Mouse (Mus musculus): ENCODE measurements around the gene Bicdl1. TPM values are rescaled to one million over a fixed set of nuclear protein-coding genes. Genes with fewer than 3 reads are reported as not detected.

Bicdl1 gene
- polyA plus RNA-seq, 1 experiment from 2014 or later: 16.8 TPM

- H3K36me3 ChIP-seq (ENCODE audit: control insufficient read depth, insufficient read depth, low read length): peaks cover 60% of the 10 kb centered on the region
- H3K4me1 ChIP-seq (replicated peaks; ENCODE audit: control insufficient read depth, insufficient read depth): no peaks in the 10 kb centered on the region
- H3K27ac ChIP-seq (replicated peaks): no peak overlapping the region
- DNase-seq (ENCODE audit: low spot score): peak; percentile 75
- TF ChIP-seq CTCF (IDR thresholded peaks at IDR 0.05; ENCODE audit: low read depth) (peak; percentile 73), EP300 (optimal IDR thresholded peaks at IDR 0.05) (no peak)
- no peak overlapping the region for H3K4me3 ChIP-seq (ENCODE audit: low read depth, low read length)
- ATAC-seq (ENCODE audit: low FRiP score, low TSS enrichment): peak; percentile 31
- 78% methylated on average over 7 of the region's 7 CpGs for WGBS
- H3K27me3 ChIP-seq (ENCODE audit: control insufficient read depth, insufficient read depth, low read length): no peaks in the 10 kb centered on the region
- no peak overlapping the region for H3K4me2 ChIP-seq (replicated peaks; ENCODE audit: low read depth)
- H3K9me3 ChIP-seq (ENCODE audit: control insufficient read depth, low read length): no peaks in the 10 kb centered on the region
- no peak overlapping the region for H3K9ac ChIP-seq (ENCODE audit: low read length)
These were observed 116.5 kb downstream of the Bicdl1 start for GRCm38 (mm10) chr5:115614948-115615347.

GRCm38 (mm10) chr5:115613332-115613731, 118.1 kb downstream of the Bicdl1 start:
- H3K4me2 ChIP-seq (replicated peaks; ENCODE audit: low read depth): no peak overlapping the region
- H3K27me3 ChIP-seq (ENCODE audit: control insufficient read depth, insufficient read depth, low read length): no peaks in the 10 kb centered on the region
- WGBS: 92% methylated on average over 9 of the region's 9 CpGs
- H3K27ac ChIP-seq (replicated peaks): no peak overlapping the region
- H3K9me3 ChIP-seq (ENCODE audit: control insufficient read depth, low read length): no peaks in the 10 kb centered on the region
- peaks cover 64% of the 10 kb centered on the region for H3K36me3 ChIP-seq (ENCODE audit: control insufficient read depth, insufficient read depth, low read length)
- DNase-seq (ENCODE audit: low spot score) (no peak), ATAC-seq (ENCODE audit: low FRiP score, low TSS enrichment) (no peak)
- TF ChIP-seq CTCF (IDR thresholded peaks at IDR 0.05; ENCODE audit: low read depth) (no peak), EP300 (optimal IDR thresholded peaks at IDR 0.05) (no peak)
- H3K4me1 ChIP-seq (replicated peaks; ENCODE audit: control insufficient read depth, insufficient read depth): no peaks in the 10 kb centered on the region
- H3K9ac ChIP-seq (ENCODE audit: low read length): no peak overlapping the region
- H3K4me3 ChIP-seq (ENCODE audit: low read depth, low read length): no peak overlapping the region

- H3K9ac ChIP-seq (ENCODE audit: low read length): no peak overlapping the region
- no peak for ATAC-seq (ENCODE audit: low FRiP score, low TSS enrichment)
- 89% methylated on average over 11 of the region's 11 CpGs for WGBS
These were observed 119.9 kb downstream of the Bicdl1 start for GRCm38 (mm10) chr5:115611566-115611965.

GRCm38 (mm10) chr5:115603561-115603960, 127.9 kb downstream of the Bicdl1 start:
- ATAC-seq (ENCODE audit: low FRiP score, low TSS enrichment) (no peak), DNase-seq (ENCODE audit: low spot score) (no peak)
- no peak for TF ChIP-seq CTCF (IDR thresholded peaks at IDR 0.05; ENCODE audit: low read depth)
- TF ChIP-seq EP300 (optimal IDR thresholded peaks at IDR 0.05): no peak
- 92% methylated on average over 6 of the region's 6 CpGs for WGBS
- Histone ChIP-seq H3K27ac (replicated peaks) (no peak overlapping the region), H3K4me2 (replicated peaks; ENCODE audit: low read depth) (no peak overlapping the region), H3K9me3 (ENCODE audit: control insufficient read depth, low read length) (no peaks in the 10 kb centered on the region), H3K4me1 (replicated peaks; ENCODE audit: control insufficient read depth, insufficient read depth) (no peaks in the 10 kb centered on the region), H3K36me3 (ENCODE audit: control insufficient read depth, insufficient read depth, low read length) (peaks cover 40% of the 10 kb centered on the region), H3K4me3 (ENCODE audit: low read depth, low read length) (no peak overlapping the region), H3K9ac (ENCODE audit: low read length) (no peak overlapping the region), H3K27me3 (ENCODE audit: control insufficient read depth, insufficient read depth, low read length) (no peaks in the 10 kb centered on the region)

More at GRCm38 (mm10) chr5:115611566-115611965, 119.9 kb downstream of the Bicdl1 start:
- Histone ChIP-seq H3K27me3 (ENCODE audit: control insufficient read depth, insufficient read depth, low read length) (no peaks in the 10 kb centered on the region), H3K9me3 (ENCODE audit: control insufficient read depth, low read length) (no peaks in the 10 kb centered on the region), H3K27ac (replicated peaks) (no peak overlapping the region), H3K4me1 (replicated peaks; ENCODE audit: control insufficient read depth, insufficient read depth) (no peaks in the 10 kb centered on the region), H3K4me3 (ENCODE audit: low read depth, low read length) (no peak overlapping the region), H3K4me2 (replicated peaks; ENCODE audit: low read depth) (no peak overlapping the region), H3K36me3 (ENCODE audit: control insufficient read depth, insufficient read depth, low read length) (peaks cover 59% of the 10 kb centered on the region)
- no peak for DNase-seq (ENCODE audit: low spot score)
- TF ChIP-seq CTCF (IDR thresholded peaks at IDR 0.05; ENCODE audit: low read depth) (no peak), EP300 (optimal IDR thresholded peaks at IDR 0.05) (no peak)

Small RNA genes within 50 kb of the gene (microRNA-seq; reads per million reads assigned to microRNA genes)
- gene Mir7030: not detected

Other genes with a start within 250 kb of the Bicdl1 start
- gene Sirt4, start 246.9 kb downstream of the Bicdl1 start, polyA plus RNA-seq (2015; fragmentation: Nextera tagmentation; extraction: Ambion mirVana): 10.1 and 11.5 TPM in 2 replicates
- 21.1 and 25.8 TPM in 2 replicates for gene Pxn, start 224.9 kb downstream of the Bicdl1 start, polyA plus RNA-seq (2015; fragmentation: Nextera tagmentation; extraction: Ambion mirVana)
- 1,317 and 1,335 TPM in 2 replicates for gene Rplp0, start 172.2 kb downstream of the Bicdl1 start, polyA plus RNA-seq (2015; fragmentation: Nextera tagmentation; extraction: Ambion mirVana)
- gene Gcn1l1, start 166.4 kb downstream of the Bicdl1 start, polyA plus RNA-seq (2015; fragmentation: Nextera tagmentation; extraction: Ambion mirVana): 11.2 and 11.7 TPM in 2 replicates
- 20.0 and 20.3 TPM in 2 replicates for gene Rab35, start 99.7 kb downstream of the Bicdl1 start, polyA plus RNA-seq (2015; fragmentation: Nextera tagmentation; extraction: Ambion mirVana)
- gene Cit, start 113.7 kb upstream of the Bicdl1 start, polyA plus RNA-seq (2015; fragmentation: Nextera tagmentation; extraction: Ambion mirVana): 4.1 and 5.4 TPM in 2 replicates

All from stomach, postnatal 0 days (tissue).